8 mouse cellular contexts compared by ENCODE assay signal in the genomic region with DNA sequence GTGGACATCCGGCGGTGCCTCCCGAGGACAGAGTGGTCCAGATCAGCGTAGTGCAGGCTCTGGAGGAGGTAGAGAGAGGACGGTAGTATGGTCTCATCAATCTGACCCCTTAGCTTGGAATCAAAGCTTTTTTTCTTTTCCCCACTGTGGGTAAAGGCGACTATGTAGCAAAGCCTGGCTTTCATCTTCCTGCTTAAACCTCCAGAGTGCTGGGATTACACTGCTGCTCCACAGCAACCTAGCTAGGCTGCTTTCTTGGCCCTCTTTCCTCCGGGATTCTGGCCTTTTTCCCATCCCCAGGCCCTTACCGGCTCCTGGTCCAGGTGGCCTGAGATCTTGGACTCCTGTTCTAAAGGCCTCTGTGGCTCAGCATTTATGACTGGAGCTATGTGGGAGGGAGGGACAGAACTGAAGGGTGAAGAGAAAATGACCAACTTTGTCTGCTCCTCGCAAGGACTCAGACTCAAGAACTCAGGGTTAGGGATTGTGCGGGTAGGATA. TPM values are rescaled to one million over a fixed set of nuclear protein-coding genes. Genes with fewer than 3 reads are reported as not detected.
DNase-seq lines count a peak whose midpoint lies in the region; ATAC-seq lines count a peak whose summit lies in the region.

No protein-coding gene starts in this region.

- peaks cover 82% of the 10 kb centered on the region for H3K27me3 ChIP-seq in forebrain, embryonic 10.5 days (ENCODE audit: poor library complexity, severe bottlenecking)
- H3K27me3 ChIP-seq in forebrain, embryonic 16.5 days (replicated peaks; ENCODE audit: control insufficient read depth, insufficient read depth, low read length) = peaks cover 19% of the 10 kb centered on the region
- H3K27me3 ChIP-seq in lung, embryonic 16.5 days (ENCODE audit: control insufficient read depth, insufficient read depth, low read depth, low read length) = no peaks in the 10 kb centered on the region
- H3K27me3 ChIP-seq in hindbrain, embryonic 16.5 days (replicated peaks; ENCODE audit: control insufficient read depth, insufficient read depth, low read length) = peaks cover 18% of the 10 kb centered on the region
- H3K27me3 ChIP-seq in neural tube, embryonic 13.5 days = peaks cover 54% of the 10 kb centered on the region

- ATAC-seq in forebrain, embryonic 16.5 days = no peak
- ATAC-seq in lung, embryonic 16.5 days (ENCODE audit: low read depth) = no peak
- no peak for ATAC-seq in hindbrain, embryonic 16.5 days
- no peak for ATAC-seq in neural tube, embryonic 13.5 days (ENCODE audit: low read depth)

- peaks cover 35% of the 10 kb centered on the region for H3K36me3 ChIP-seq in forebrain, embryonic 10.5 days (replicated peaks)
- H3K36me3 ChIP-seq in forebrain, embryonic 16.5 days (ENCODE audit: control insufficient read depth, insufficient read depth) = peaks cover 3% of the 10 kb centered on the region; the same call in 1 of the 2 replicates
- peaks cover 22% of the 10 kb centered on the region for H3K36me3 ChIP-seq in lung, embryonic 16.5 days (ENCODE audit: control insufficient read depth, insufficient read depth, low read length)
- peaks cover 14% of the 10 kb centered on the region for H3K36me3 ChIP-seq in hindbrain, embryonic 16.5 days (ENCODE audit: control insufficient read depth, insufficient read depth, low read length)
- peaks cover 26% of the 10 kb centered on the region for H3K36me3 ChIP-seq in neural tube, embryonic 13.5 days

- H3K9me3 ChIP-seq in forebrain, embryonic 10.5 days = no peaks in the 10 kb centered on the region
- H3K9me3 ChIP-seq in forebrain, embryonic 16.5 days (ENCODE audit: control insufficient read depth, low read length) = no peaks in the 10 kb centered on the region
- no peaks in the 10 kb centered on the region for H3K9me3 ChIP-seq in lung, embryonic 16.5 days (ENCODE audit: control insufficient read depth, low read length)
- H3K9me3 ChIP-seq in hindbrain, embryonic 16.5 days (ENCODE audit: control insufficient read depth, low read length) = no peaks in the 10 kb centered on the region
- H3K9me3 ChIP-seq in neural tube, embryonic 13.5 days = no peaks in the 10 kb centered on the region

- WGBS in forebrain, embryonic 10.5 days = 28% methylated on average over 10 of the region's 10 CpGs
- WGBS in forebrain, embryonic 16.5 days = 37% methylated on average over 10 of the region's 10 CpGs
- WGBS in lung, embryonic 16.5 days = 22% methylated on average over 10 of the region's 10 CpGs
- 41% methylated on average over 10 of the region's 10 CpGs for WGBS in hindbrain, embryonic 16.5 days
- 23% methylated on average over 10 of the region's 10 CpGs for WGBS in neural tube, embryonic 13.5 days

- peaks cover 47% of the 10 kb centered on the region for H3K4me1 ChIP-seq in forebrain, embryonic 10.5 days
- peaks cover 31% of the 10 kb centered on the region for H3K4me1 ChIP-seq in forebrain, embryonic 16.5 days (replicated peaks; ENCODE audit: control insufficient read depth, insufficient read depth, low read length)
- peaks cover 35% of the 10 kb centered on the region for H3K4me1 ChIP-seq in lung, embryonic 16.5 days (replicated peaks; ENCODE audit: control insufficient read depth, insufficient read depth, low read length)
- peaks cover 24% of the 10 kb centered on the region for H3K4me1 ChIP-seq in hindbrain, embryonic 16.5 days (ENCODE audit: control insufficient read depth, insufficient read depth, low read depth, low read length)
- peaks cover 35% of the 10 kb centered on the region for H3K4me1 ChIP-seq in neural tube, embryonic 13.5 days (replicated peaks)

- no peak overlapping the region for H3K9ac ChIP-seq in forebrain, embryonic 16.5 days (replicated peaks; ENCODE audit: low read depth, low read length)
- peak overlapping the region; percentile 61 for H3K9ac ChIP-seq in lung, embryonic 16.5 days (ENCODE audit: low read length)
- H3K9ac ChIP-seq in hindbrain, embryonic 16.5 days (ENCODE audit: low read depth, low read length) = no peak overlapping the region
- H3K9ac ChIP-seq in neural tube, embryonic 13.5 days = peak overlapping the region; percentile 59; the same call in 1 of the 2 replicates

- no peak for DNase-seq in forebrain, embryonic 10.5 days (ENCODE audit: extremely low spot score, low spot score)
- DNase-seq in lung, postnatal 36 days = no peak
- no peak for DNase-seq in right cerebral cortex, postnatal 4 days
- no peak for DNase-seq in ovary, postnatal 10 days (ENCODE audit: low spot score)

- H3K4me3 ChIP-seq in forebrain, embryonic 10.5 days = peak overlapping the region; percentile 50
- H3K4me3 ChIP-seq in forebrain, embryonic 16.5 days (replicated peaks; ENCODE audit: low read length) = no peak overlapping the region
- peak overlapping the region; percentile 43 for H3K4me3 ChIP-seq in lung, embryonic 16.5 days (ENCODE audit: low read length)
- no peak overlapping the region; the same call in 1 of the 2 replicates for H3K4me3 ChIP-seq in hindbrain, embryonic 16.5 days (ENCODE audit: low read length)
- 0 out of 2 replicates have a peak overlapping the region, but pooled peaks have one; percentile 28 for H3K4me3 ChIP-seq in neural tube, embryonic 13.5 days

- H3K4me2 ChIP-seq in forebrain, embryonic 16.5 days (ENCODE audit: low read length) = no peak overlapping the region
- H3K4me2 ChIP-seq in lung, embryonic 16.5 days (ENCODE audit: low read depth, low read length) = peak overlapping the region; percentile 70
- H3K4me2 ChIP-seq in hindbrain, embryonic 16.5 days (ENCODE audit: low read length) = peak overlapping the region; percentile 55
- peak overlapping the region; percentile 55 for H3K4me2 ChIP-seq in neural tube, embryonic 13.5 days

- peak overlapping the region; percentile 77 for H3K27ac ChIP-seq in forebrain, embryonic 10.5 days
- no peak overlapping the region for H3K27ac ChIP-seq in forebrain, embryonic 16.5 days (ENCODE audit: low read length)
- peak overlapping the region; percentile 94 for H3K27ac ChIP-seq in lung, embryonic 16.5 days (ENCODE audit: low read length)
- no peak overlapping the region for H3K27ac ChIP-seq in hindbrain, embryonic 16.5 days (ENCODE audit: low read depth, low read length)
- H3K27ac ChIP-seq in neural tube, embryonic 13.5 days (replicated peaks) = no peak overlapping the region

RNA-seq across cellular contexts. Expression of a gene that starts 0.8 kb away (rescaled TPM):
- polyA plus RNA-seq in forebrain, embryonic 10.5 days (2016; fragmentation: Nextera tagmentation; extraction: Ambion mirVana) = 0.25 TPM in 1 of 2 replicates, not detected in the other
- not detected in 2 replicates for polyA plus RNA-seq in forebrain, embryonic 16.5 days (2015; fragmentation: Nextera tagmentation; extraction: Ambion mirVana)
- polyA plus RNA-seq in lung, embryonic 16.5 days (2015; fragmentation: Nextera tagmentation; extraction: Ambion mirVana) = 0.53 and 0.97 TPM in 2 replicates
- polyA plus RNA-seq in hindbrain, embryonic 16.5 days (2015; fragmentation: Nextera tagmentation; extraction: Ambion mirVana) = not detected in 2 replicates
- 0.54 TPM in 1 of 2 replicates, not detected in the other for polyA plus RNA-seq in neural tube, embryonic 13.5 days (2015; fragmentation: Nextera tagmentation; extraction: Ambion mirVana)

RNA-seq across cellular contexts. Expression of a gene that starts 1.6 kb away (rescaled TPM):
- polyA plus RNA-seq in forebrain, embryonic 10.5 days (2016; fragmentation: Nextera tagmentation; extraction: Ambion mirVana) = 0.59 and 0.72 TPM in 2 replicates
- 0.24 TPM in 1 of 2 replicates, not detected in the other for polyA plus RNA-seq in forebrain, embryonic 16.5 days (2015; fragmentation: Nextera tagmentation; extraction: Ambion mirVana)
- polyA plus RNA-seq in lung, embryonic 16.5 days (2015; fragmentation: Nextera tagmentation; extraction: Ambion mirVana) = 1.1 and 1.2 TPM in 2 replicates
- 0.13 and 0.21 TPM in 2 replicates for polyA plus RNA-seq in hindbrain, embryonic 16.5 days (2015; fragmentation: Nextera tagmentation; extraction: Ambion mirVana)
- 0.28 and 0.38 TPM in 2 replicates for polyA plus RNA-seq in neural tube, embryonic 13.5 days (2015; fragmentation: Nextera tagmentation; extraction: Ambion mirVana)

RNA-seq across cellular contexts. Expression of a gene that starts 5.6 kb away (rescaled TPM):
- polyA plus RNA-seq in forebrain, embryonic 10.5 days (2016; fragmentation: Nextera tagmentation; extraction: Ambion mirVana) = 414 and 441 TPM in 2 replicates
- polyA plus RNA-seq in forebrain, embryonic 16.5 days (2015; fragmentation: Nextera tagmentation; extraction: Ambion mirVana) = 484 and 489 TPM in 2 replicates
- polyA plus RNA-seq in lung, embryonic 16.5 days (2015; fragmentation: Nextera tagmentation; extraction: Ambion mirVana) = 305 and 309 TPM in 2 replicates
- 338 and 363 TPM in 2 replicates for polyA plus RNA-seq in hindbrain, embryonic 16.5 days (2015; fragmentation: Nextera tagmentation; extraction: Ambion mirVana)
- 417 and 431 TPM in 2 replicates for polyA plus RNA-seq in neural tube, embryonic 13.5 days (2015; fragmentation: Nextera tagmentation; extraction: Ambion mirVana)

RNA-seq across cellular contexts. Expression of a gene that starts 12.3 kb away (rescaled TPM):
- 1.00 TPM in 1 of 2 replicates, not detected in the other for polyA plus RNA-seq in forebrain, embryonic 10.5 days (2016; fragmentation: Nextera tagmentation; extraction: Ambion mirVana)
- polyA plus RNA-seq in forebrain, embryonic 16.5 days (2015; fragmentation: Nextera tagmentation; extraction: Ambion mirVana) = 11.8 and 12.3 TPM in 2 replicates
- polyA plus RNA-seq in lung, embryonic 16.5 days (2015; fragmentation: Nextera tagmentation; extraction: Ambion mirVana) = 1.8 and 2.3 TPM in 2 replicates
- polyA plus RNA-seq in hindbrain, embryonic 16.5 days (2015; fragmentation: Nextera tagmentation; extraction: Ambion mirVana) = 0.16 and 0.34 TPM in 2 replicates
- 0.46 and 0.55 TPM in 2 replicates for polyA plus RNA-seq in neural tube, embryonic 13.5 days (2015; fragmentation: Nextera tagmentation; extraction: Ambion mirVana)

RNA-seq across cellular contexts. Expression of a gene that starts 13.4 kb away (rescaled TPM):
- 1.8 and 2.0 TPM in 2 replicates for polyA plus RNA-seq in forebrain, embryonic 10.5 days (2016; fragmentation: Nextera tagmentation; extraction: Ambion mirVana)
- 1.2 and 1.6 TPM in 2 replicates for polyA plus RNA-seq in forebrain, embryonic 16.5 days (2015; fragmentation: Nextera tagmentation; extraction: Ambion mirVana)
- polyA plus RNA-seq in lung, embryonic 16.5 days (2015; fragmentation: Nextera tagmentation; extraction: Ambion mirVana) = 7.0 and 9.0 TPM in 2 replicates
- 0.68 and 1.0 TPM in 2 replicates for polyA plus RNA-seq in hindbrain, embryonic 16.5 days (2015; fragmentation: Nextera tagmentation; extraction: Ambion mirVana)
- polyA plus RNA-seq in neural tube, embryonic 13.5 days (2015; fragmentation: Nextera tagmentation; extraction: Ambion mirVana) = 0.95 and 1.8 TPM in 2 replicates

Comparison
In these comparisons a context has a peak if more than half of its experiments do, and no peak if none do; other contexts are left out.
1. H3K27ac ChIP-seq: peak in forebrain, embryonic 10.5 days (single experiment) and lung, embryonic 16.5 days (single experiment); none in forebrain, embryonic 16.5 days (single experiment), hindbrain, embryonic 16.5 days (single experiment) and neural tube, embryonic 13.5 days (single experiment).
2. H3K4me3 ChIP-seq: peak in forebrain, embryonic 10.5 days (single experiment), lung, embryonic 16.5 days (single experiment) and neural tube, embryonic 13.5 days (single experiment); none in forebrain, embryonic 16.5 days (single experiment) and hindbrain, embryonic 16.5 days (single experiment).
3. H3K9ac ChIP-seq: peak in lung, embryonic 16.5 days (single experiment) and neural tube, embryonic 13.5 days (single experiment); none in forebrain, embryonic 16.5 days (single experiment) and hindbrain, embryonic 16.5 days (single experiment).